Mouse (Mus musculus) kidney, adult 2 months (tissue): Measurements from ENCODE around the gene Aoc2.

Experiments
- CTCF ChIP-seq: fragments of 200-500 bp; conservative IDR thresholded peaks from 2 replicates; pipeline ENCODE4 v1.5.1; 2011; ENCODE audit warnings: low read depth, mild to moderate bottlenecking, control low read depth, low read length, moderate library complexity, mixed read lengths; ENCODE audit not compliant: insufficient read depth, insufficient read length
- POLR2A ChIP-seq: fragments of 200-500 bp; IDR thresholded peaks from one replicate; pipeline ENCODE4 v1.6.1; 2011; ENCODE audit warnings: low read depth, low read length, control low read depth

DNA sequence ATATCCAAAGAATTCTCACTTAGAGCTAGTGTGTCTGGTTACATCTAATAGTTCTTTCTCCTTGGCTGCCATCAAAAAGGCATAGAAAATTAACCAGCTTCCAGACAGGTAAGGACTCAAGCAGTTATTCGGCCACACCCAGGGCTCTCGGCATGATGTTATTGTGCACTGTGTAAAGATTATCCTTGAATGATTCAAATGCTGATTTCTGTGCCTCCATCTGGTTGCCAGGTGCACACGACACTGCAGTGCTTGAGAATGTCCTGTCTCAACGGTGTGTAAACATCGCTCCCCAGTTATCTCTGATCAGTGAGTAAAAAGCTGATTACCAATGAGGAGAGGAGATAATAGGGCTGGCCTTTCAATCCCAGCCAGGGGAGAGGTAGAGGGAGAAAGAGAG lies 17.1 kb upstream of the Aoc2 start:
- no peak for TF ChIP-seq POLR2A
- no peak for TF ChIP-seq CTCF
